Mouse (Mus musculus) T-helper 17 cell (primary cell): ENCODE results near the gene Gm20503.

ENCODE experiments used
- in situ Hi-C, 2 experiments: fragments of 300-600 bp; cut with MboI, MseI; formaldehyde crosslinking; loops; 1 replicate in 1 of 2; 2 replicates in 1 of 2; pipeline ENCODE4 v1.15.1; 2025; ENCODE audit warnings: high pct_unique_total_duplicates in 2 of 2

Gm20503 gene

GRCm38 (mm10) chr4:59007016-59007415, 4.0 kb downstream of the Gm20503 start:
- in situ Hi-C loops = loop anchor here in 1 of 2 experiments (5.0 kb wide), 1 partner anchor 100 kb away; no protein-coding TSS in a partner anchor

- in situ Hi-C loops = loop anchor here in 1 of 2 experiments (5.0 kb wide), 1 partner anchor 101 kb away; no protein-coding TSS in a partner anchor
These were observed 5.0 kb downstream of the Gm20503 start for GRCm38 (mm10) chr4:59007974-59008373.

- in situ Hi-C loops = loop anchor here in 1 of 2 experiments (5.0 kb wide), 1 partner anchor 102 kb away; no protein-coding TSS in a partner anchor
These were observed 6.2 kb downstream of the Gm20503 start for GRCm38 (mm10) chr4:59009186-59009585.

- in situ Hi-C loops = loop anchor here in 1 of 2 experiments (5.0 kb wide), 1 partner anchor 102 kb away; no protein-coding TSS in a partner anchor
These were observed 6.7 kb downstream of the Gm20503 start for GRCm38 (mm10) chr4:59009696-59010095.

GRCm38 (mm10) chr4:59011446-59011845, 8.4 kb downstream of the Gm20503 start:
- in situ Hi-C loops = no loop called here

DNA sequence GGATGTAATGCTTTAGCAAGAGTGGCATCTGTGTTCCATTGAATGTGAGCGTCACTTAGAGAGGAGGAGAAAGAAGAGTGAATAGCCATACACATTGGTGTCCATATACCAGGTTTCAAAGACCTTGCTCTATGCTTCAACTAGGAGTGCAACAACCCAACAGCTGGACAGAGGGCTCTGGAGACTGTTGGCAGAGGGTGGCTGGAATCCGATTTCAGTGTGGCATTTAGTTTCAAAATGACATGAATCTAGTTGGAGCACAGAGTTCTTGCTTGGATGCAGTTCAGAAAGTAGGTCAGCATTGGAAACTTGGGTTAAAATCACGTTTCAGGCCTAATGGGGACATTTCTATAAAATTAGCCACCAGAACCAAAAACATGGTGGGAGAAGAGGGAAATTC, 12.2 kb downstream of the Gm20503 start:
- in situ Hi-C loops = no loop called here

DNA sequence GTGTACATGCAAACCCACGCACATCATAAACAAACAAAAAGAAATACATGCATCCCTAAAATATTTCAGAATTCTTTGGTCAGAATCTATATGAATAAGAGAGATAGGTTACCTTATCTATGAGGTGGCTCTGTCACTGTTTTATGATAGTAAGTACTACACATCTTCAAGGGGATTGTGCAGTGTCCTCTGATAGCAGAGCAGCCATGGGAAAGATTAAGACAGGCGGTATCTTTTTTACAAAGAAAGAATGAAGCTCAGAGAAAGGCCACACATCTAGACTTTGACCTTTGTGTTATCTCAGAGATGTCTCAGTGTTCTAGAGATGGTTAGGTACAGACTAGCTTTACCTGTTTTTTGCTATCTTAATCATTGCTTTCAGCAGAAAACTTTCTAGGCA, 13.9 kb downstream of the Gm20503 start:
- in situ Hi-C loops = no loop called here

DNA sequence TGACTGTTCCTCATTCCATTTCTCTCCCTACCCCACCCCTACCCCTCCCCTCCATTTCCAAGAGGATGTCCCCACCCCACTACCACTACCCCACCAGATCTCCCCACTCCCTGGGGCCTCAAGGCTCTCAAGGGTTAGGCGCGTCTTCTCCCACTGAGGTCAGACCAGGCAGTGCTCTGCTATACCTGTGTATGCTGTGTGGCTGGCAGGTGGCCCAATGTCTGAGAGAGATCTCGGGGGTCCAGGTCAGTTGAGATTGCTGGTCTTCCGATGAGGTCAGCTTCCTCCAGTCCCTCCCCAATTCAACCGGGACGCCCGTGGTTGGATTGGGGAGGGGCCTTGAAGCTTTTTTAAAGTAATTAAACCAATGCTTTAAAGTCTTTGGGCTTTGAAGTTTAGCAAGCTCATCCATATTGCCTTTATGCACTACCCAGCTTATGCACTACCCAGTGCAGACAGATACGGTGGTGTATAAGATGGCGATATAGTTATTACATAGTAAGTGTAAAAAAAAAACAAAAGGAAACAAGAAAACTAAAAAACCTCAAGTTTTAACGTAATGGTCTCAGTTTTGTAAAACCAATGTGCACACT, 31.4 kb downstream of the Gm20503 start:
- in situ Hi-C loops = no loop called here

GRCm38 (mm10) chr4:59034918-59035785, 32.1 kb downstream of the Gm20503 start, which contains the start of gene Gng10:
Gng10 (plus strand) TSS chr4:59035088.
- in situ Hi-C loops = loop anchor here in 1 of 2 experiments (5.0 kb wide), 1 partner anchor 53 kb away; no protein-coding TSS in a partner anchor

- in situ Hi-C loops = loop anchor here in 1 of 2 experiments (5.0 kb wide), 1 partner anchor 54 kb away; no protein-coding TSS in a partner anchor
These were observed 32.9 kb downstream of the Gm20503 start for GRCm38 (mm10) chr4:59035786-59036350.

GRCm38 (mm10) chr4:59036490-59037127, 33.6 kb downstream of the Gm20503 start:
- in situ Hi-C loops = loop anchor here in 1 of 2 experiments (5.0 kb wide), 1 partner anchor 54 kb away; no protein-coding TSS in a partner anchor

- in situ Hi-C loops = loop anchor here in 1 of 2 experiments (5.0 kb wide), 1 partner anchor 55 kb away; no protein-coding TSS in a partner anchor
These were observed 34.5 kb downstream of the Gm20503 start for GRCm38 (mm10) chr4:59037525-59037924.

DNA sequence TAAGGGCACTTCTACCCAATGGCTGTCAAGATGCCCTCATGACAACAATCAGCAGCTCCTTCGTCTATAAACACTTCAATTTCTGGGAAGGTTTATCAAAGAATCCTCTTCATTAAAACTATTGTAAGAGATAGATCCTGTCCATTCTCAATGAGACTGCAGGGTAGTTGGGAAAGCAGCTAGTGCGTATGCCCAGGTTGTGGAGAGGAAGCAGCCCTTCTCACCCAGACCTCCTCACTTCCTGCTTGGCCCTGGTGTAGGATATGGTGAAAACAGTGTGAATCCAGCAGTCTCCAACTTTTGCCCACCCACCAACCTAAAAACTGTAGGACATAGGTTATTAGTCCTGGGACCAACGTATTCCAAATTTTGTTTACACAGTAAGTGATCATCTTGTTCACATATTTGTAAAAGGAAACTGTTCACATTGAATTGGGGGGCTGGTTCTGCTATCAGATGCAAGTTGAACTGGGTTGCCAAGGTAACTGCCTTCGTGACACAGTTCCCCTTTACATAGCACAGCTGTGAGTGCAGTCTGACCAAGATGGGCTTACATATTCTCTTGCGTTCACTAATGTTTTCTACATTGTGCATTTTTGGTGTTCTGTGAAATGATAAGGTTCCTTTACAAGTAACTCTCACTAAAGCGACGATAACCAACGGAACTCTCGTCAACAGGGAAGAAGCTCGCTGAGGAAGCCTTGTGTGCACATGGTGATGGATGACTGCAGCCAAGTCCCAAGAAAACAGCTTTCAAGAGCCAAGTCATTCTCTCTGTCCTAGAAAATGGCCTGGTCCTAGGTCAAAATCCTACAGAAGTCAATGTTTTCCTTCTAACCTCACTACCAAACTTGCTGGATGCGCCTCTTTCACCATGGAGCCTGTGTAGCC, 37.6 kb downstream of the Gm20503 start:
- in situ Hi-C loops = no loop called here

DNA sequence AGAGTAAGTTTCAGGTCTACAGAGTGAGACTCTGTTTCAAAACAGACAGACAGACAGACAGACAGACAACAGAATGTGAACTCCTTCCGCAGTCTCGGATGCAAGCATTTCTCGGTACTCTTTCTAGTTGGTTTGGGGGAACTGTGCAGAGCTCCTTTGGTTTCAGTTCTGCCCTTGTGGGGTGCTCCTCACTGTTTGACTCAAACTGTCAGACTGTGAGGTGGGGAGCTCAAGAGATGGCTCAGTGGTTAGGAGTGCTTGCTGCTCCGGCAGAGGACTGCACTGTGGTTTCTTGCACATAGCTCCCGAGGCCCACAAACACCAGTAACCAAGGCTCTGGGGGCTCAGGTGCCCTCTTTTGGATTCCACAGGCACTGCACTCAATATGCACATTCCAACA, 40.1 kb downstream of the Gm20503 start:
- in situ Hi-C loops = no loop called here

DNA sequence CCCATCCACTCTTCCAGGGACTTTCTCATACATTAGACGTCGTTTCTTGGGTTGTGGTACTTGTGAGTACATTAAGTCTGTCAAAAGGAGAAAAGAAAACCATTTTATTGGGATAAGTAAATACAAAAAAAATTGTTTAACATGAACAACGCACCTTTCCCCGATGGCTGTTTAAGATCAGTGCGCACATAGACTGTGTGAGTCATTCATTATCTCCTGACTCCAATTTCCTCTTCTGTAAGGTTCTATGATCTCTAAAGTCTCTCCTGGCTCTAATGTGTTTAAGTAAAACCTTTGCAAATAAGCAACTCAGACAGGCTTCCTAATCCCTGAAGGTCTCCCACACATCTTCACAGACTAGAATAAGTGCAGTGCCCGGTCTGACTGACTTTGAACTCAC, 40.9 kb downstream of the Gm20503 start:
- in situ Hi-C loops = no loop called here

DNA sequence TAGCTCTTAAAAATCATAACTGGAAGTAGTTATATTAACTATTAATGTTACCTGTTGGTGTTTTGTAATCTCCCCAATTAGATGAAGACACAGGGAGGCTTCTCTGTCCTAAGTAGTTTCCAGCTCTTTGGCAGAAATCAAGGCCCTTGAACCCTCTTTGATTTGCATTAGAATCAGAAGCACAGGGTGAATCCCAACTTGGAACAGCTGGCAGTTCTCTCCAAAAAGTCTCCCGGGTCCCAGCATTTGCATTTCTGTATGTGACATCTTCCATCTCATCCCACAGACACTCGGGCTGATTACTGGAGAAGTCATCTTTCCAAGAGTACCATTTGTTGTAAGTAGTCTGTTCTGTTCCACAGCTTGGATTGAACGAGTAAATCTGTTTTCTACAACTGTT, 44.2 kb downstream of the Gm20503 start:
- in situ Hi-C loops = no loop called here

DNA sequence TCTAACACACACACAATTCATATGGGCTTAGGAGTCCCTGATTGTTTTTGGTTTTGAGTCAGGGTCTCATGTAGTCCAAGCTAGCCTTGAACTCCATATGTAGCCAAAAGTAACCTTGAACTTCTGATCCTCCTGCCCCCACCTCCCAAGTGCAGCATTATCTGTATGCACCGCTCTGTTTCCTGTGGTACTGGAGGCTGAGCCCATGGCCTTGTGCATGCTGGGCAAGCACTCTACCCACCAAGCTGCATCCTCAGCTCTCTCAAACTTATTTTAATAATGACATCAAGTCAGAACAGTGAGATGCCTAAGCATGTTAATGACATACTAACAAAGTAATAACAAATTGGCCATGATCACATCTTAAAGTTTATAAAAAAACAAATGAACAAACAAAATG, 48.1 kb downstream of the Gm20503 start:
- in situ Hi-C loops = no loop called here

GRCm38 (mm10) chr4:59057929-59058328, 54.9 kb downstream of the Gm20503 start:
- in situ Hi-C loops = no loop called here

- in situ Hi-C loops = no loop called here
These were observed 59.5 kb downstream of the Gm20503 start for GRCm38 (mm10) chr4:59062526-59062925.

DNA sequence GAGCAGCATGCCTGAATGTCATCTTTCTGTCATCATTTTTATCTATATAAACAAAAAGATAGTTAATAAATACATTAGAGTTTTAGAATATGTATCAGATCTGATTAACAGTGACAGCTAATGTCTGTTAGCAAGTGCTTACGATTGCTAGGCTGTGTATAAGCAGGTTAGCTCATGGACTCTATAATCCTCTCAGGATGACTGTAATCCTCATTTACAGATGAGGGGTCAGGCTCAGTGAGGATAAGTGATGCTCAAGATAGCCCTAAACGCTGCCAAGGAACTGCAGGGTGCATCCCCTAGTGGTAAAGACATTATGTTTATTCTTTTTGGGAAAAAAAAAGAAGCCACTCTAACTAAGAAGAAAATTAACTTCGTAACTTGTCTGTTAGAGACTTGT, 66.3 kb downstream of the Gm20503 start:
- in situ Hi-C loops = no loop called here
